Mouse (Mus musculus) layer of hippocampus, postnatal 36 days (tissue): ENCODE measurements around the gene Ift20. TPM values are rescaled to one million over a fixed set of nuclear protein-coding genes. Genes with fewer than 3 reads are reported as not detected.
A peak's percentile ranks its signal among the peaks of the same experiment; 100 is the strongest.
"Not testable (repeated sequence)": the region's sequence is repeated elsewhere in the genome, so short reads cannot be mapped to it uniquely, and the experiment has no call there.

Experiments
- DNase-seq, 2 experiments: peaks; one replicate each; pipeline ENCODE4 v3.0.0; 2022
- total RNA-seq, 2 experiments: library from RNA; stranded (reverse); gene quantifications; 2 replicates each; pipeline ENCODE4 v1.2.3; 2021

Ift20 gene
- total RNA-seq, 2 experiments from 2014 or later, result 75.1 to 79.0 TPM

- no peak for DNase-seq
These were observed 32.7 kb downstream of the Ift20 start for GRCm38 (mm10) chr11:78568827-78569226.

GRCm38 (mm10) chr11:78569806-78570205 lies 33.6 kb downstream of the Ift20 start:
- DNase-seq, result no peak

GRCm38 (mm10) chr11:78571441-78571840 lies 35.3 kb downstream of the Ift20 start:
- DNase-seq, result peak; percentile 37 to 52

GRCm38 (mm10) chr11:78571854-78572253 lies 35.7 kb downstream of the Ift20 start:
- DNase-seq, result no peak

DNA sequence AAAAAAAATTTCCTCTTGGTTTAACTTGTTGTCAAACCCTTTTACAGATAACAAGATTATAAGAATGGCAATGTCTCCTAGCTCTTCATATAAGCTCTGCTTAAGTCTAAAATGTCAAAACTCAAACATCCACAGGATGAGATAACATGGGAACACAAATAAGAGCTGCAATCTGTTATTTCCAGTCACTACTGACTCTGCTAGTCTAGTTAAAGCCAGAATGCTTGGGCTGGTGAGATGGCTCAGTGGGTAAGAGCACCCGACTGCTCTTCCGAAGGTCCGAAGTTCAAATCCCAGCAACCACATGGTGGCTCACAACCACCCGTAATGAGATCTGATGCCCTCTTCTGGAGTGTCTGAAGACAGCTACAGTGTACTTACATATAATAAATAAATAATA lies 37.9 kb downstream of the Ift20 start:
- DNase-seq, result not testable (repeated sequence)

DNA sequence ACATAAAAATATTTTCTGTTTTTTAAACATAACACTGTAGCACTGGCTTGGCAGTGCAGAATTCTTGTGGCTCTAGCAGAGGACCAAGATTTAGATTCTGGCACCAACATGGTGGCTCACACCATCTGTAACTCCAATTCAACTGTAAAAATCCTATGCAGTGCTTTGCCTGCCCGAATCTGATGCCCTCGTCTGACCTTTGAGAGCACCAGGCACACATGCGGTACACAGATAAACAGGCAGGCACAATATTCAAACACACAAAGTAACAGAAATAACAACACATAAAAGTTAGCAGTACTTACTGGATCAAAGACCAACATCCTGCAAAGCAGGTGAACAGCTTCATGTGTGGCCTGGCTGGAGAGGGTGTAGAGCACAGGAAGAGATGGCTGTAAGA lies 38.4 kb downstream of the Ift20 start:
- DNase-seq, result no peak

DNA sequence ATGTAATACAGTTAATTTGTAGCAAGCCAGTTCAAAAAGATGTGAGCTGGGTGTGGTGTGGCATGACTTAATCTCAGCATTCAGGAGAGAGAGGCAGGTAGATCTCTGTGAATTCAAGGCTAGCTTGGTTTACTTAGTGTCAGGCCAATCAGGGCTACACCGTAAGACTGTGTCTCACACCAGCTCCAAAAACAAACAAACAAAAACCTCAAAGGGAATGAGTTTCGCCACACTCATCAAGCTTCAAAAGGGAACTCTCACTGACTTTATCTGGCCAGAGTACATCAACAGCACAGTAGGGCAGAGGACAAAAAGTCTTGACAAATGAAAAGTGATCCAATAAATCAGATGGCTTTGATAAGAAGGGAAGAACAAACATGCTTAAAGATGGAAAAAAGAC lies 38.8 kb downstream of the Ift20 start:
- no peak for DNase-seq

DNA sequence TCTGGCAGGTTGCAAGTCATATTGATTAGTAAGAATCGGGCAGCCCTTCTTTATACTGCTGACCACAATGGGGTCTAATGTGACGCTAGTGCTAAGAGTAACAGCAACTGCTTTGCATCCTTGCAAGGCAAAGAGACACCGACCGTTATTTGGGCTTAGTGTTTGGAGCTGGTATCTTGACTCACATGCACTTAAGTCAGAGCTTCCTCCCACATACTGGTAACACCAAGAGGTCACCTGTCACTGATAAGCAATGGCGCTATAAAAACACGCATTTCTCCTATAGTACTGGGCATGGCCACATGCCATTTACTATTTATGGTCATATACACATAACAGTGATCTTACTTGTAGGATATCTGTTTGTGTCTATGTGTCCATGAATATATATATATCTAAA lies 46.7 kb downstream of the Ift20 start:
- DNase-seq, result no peak

- no peak for DNase-seq
These were observed 49.9 kb downstream of the Ift20 start for GRCm38 (mm10) chr11:78586099-78586498.

DNA sequence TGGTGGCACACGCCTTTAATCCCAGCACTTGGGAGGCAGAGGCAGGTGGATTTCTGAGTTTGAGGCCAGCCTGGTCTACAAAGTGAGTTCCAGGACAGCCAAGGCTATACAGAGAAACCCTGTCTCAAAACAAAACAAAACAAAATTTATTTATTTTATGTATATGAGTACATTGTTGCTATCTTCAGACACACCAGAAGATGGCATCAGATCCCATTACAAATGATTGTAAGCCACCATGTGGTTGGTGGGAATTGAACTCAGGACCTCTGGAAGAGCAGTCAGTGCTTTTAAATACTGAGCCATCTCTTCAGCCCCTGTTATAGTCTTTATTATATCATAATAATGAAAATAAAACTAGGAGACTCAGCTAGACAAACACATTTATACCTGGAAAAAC lies 51.5 kb downstream of the Ift20 start:
- not testable (repeated sequence) for DNase-seq

Other genes with a start within 250 kb of the Ift20 start
- gene BC030499, start 245.5 kb upstream of the Ift20 start, total RNA-seq, result 1 to 10 TPM; 7.2 to 7.8 TPM
- gene Spag5, start 234.8 kb upstream of the Ift20 start, total RNA-seq, result 10 to 100 TPM in 1 of 2 experiments, 1 to 10 TPM in 1; 6.9 to 10.1 TPM
- 100 to 1,000 TPM; 781 to 864 TPM for gene Aldoc, start 213.4 kb upstream of the Ift20 start, total RNA-seq
- gene Pigs, start 207.9 kb upstream of the Ift20 start, total RNA-seq, result 10 to 100 TPM; 57.9 to 59.0 TPM
- gene Unc119, start 192.9 kb upstream of the Ift20 start, total RNA-seq, result 10 to 100 TPM; 31.6 to 36.4 TPM
- gene Foxn1, start 149.8 kb upstream of the Ift20 start, total RNA-seq, result not detected
- not detected for gene Slc13a2, start 114.1 kb upstream of the Ift20 start, total RNA-seq
- gene Slc46a1, start 70.7 kb upstream of the Ift20 start, total RNA-seq, result 10 to 100 TPM in 1 of 2 experiments, 1 to 10 TPM in 1; 9.5 to 11.3 TPM
- gene Sarm1, start 38.6 kb upstream of the Ift20 start, total RNA-seq, result 10 to 100 TPM; 39.9 to 41.1 TPM
- gene Vtn, start 37.3 kb upstream of the Ift20 start, total RNA-seq, result 10 to 100 TPM; 54.2 to 70.1 TPM
- 1 to 10 TPM; 4.5 to 4.9 TPM for gene Sebox, start 32.9 kb upstream of the Ift20 start, total RNA-seq
- gene Tmem199, start 24.2 kb upstream of the Ift20 start, total RNA-seq, result 10 to 100 TPM; 43.0 to 44.0 TPM
- gene Poldip2, start 24.2 kb upstream of the Ift20 start, total RNA-seq, result 100 to 1,000 TPM; 116 to 121 TPM
- 10 to 100 TPM; 32.1 to 32.6 TPM for gene Tnfaip1, start within 50 bp of the Ift20 start, total RNA-seq
- 10 to 100 TPM; 11.1 to 12.7 TPM for gene Tmem97, start 14.4 kb downstream of the Ift20 start, total RNA-seq
- 10 to 100 TPM; 43.7 to 45.9 TPM for gene Nlk, start 161.0 kb downstream of the Ift20 start, total RNA-seq
- 10 to 100 TPM; 15.0 to 19.4 TPM for gene Ccnq, start 215.4 kb downstream of the Ift20 start, total RNA-seq